Mouse (Mus musculus): ENCODE measurements around the gene Olfr1062. TPM values are rescaled to one million over a fixed set of nuclear protein-coding genes. Genes with fewer than 3 reads are reported as not detected.
"Not testable (repeated sequence)": the region's sequence is repeated elsewhere in the genome, so short reads cannot be mapped to it uniquely, and the experiment has no call there.

Gene Olfr1062
- total RNA-seq (2014; rRNA removed; ENCODE audit: low replicate concordance): not detected in 2 replicates
- not detected in 2 replicates for polyA plus RNA-seq (2015; fragmentation: Nextera tagmentation; extraction: Ambion mirVana)

- H3K9ac ChIP-seq (replicated peaks; ENCODE audit: low read depth, low read length); H3K9me3 ChIP-seq (replicated peaks; ENCODE audit: control insufficient read depth, low read length); H3K4me2 ChIP-seq (ENCODE audit: low read depth, low read length); DNase-seq (ENCODE audit: low spot score); H3K27me3 ChIP-seq (ENCODE audit: control insufficient read depth, insufficient read depth, low read length); ATAC-seq (ENCODE audit: insufficient read depth, low read depth); H3K4me1 ChIP-seq (ENCODE audit: control insufficient read depth, insufficient read depth); H3K4me3 ChIP-seq (ENCODE audit: low read depth, low read length); H3K36me3 ChIP-seq (replicated peaks; ENCODE audit: control insufficient read depth, insufficient read depth, low read length); H3K27ac ChIP-seq (ENCODE audit: low read depth): not testable (repeated sequence)
Observed at GRCm38 (mm10) chr2:86426649-86427048, at the start of gene Olfr1062. Gene Olfr1062, minus strand, starts transcription at chr2:86426749.

- ATAC-seq (ENCODE audit: insufficient read depth, low read depth) (no peak), DNase-seq (ENCODE audit: low spot score) (peak; percentile 51)
- Histone ChIP-seq H3K9me3 (replicated peaks; ENCODE audit: control insufficient read depth, low read length) (no peaks in the 10 kb centered on the region), H3K4me2 (ENCODE audit: low read depth, low read length) (peak overlapping the region; percentile 47), H3K4me1 (ENCODE audit: control insufficient read depth, insufficient read depth) (no peaks in the 10 kb centered on the region), H3K27ac (ENCODE audit: low read depth) (no peak overlapping the region), H3K36me3 (replicated peaks; ENCODE audit: control insufficient read depth, insufficient read depth, low read length) (no peaks in the 10 kb centered on the region), H3K27me3 (ENCODE audit: control insufficient read depth, insufficient read depth, low read length) (no peaks in the 10 kb centered on the region), H3K4me3 (ENCODE audit: low read depth, low read length) (no peak overlapping the region), H3K9ac (replicated peaks; ENCODE audit: low read depth, low read length) (no peak overlapping the region)
- TF ChIP-seq CTCF (IDR thresholded peaks at IDR 0.05; ENCODE audit: low read depth) (peak; percentile 68), EP300 (IDR thresholded peaks at IDR 0.05; ENCODE audit: low read depth) (no peak)
- WGBS: 25% methylated on average over 10 of the region's 10 CpGs
Observed at GRCm38 (mm10) chr2:86464442-86465109, 38.0 kb upstream of the Olfr1062 start.

DNA sequence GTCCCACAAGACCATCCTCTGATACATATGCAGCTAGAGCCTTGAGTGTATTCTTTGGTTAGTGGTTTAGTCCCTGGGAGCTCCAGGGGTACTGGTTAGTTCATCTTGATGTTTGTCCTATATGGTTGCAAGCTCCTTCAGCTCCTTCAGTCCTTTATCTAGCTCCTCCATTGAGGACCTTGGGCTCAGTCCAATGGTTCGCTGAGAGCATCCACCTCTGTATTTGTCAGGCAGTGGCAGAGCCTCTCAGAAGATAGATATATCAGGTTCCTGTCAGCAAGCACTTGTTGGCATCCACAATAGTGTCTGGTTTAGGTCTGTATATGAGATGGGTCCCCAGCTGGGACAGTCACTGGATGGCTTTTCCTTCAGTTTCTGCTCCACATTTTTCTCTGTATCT is 33.9 kb upstream of the Olfr1062 start:
- no peaks in the 10 kb centered on the region for H3K9me3 ChIP-seq (replicated peaks; ENCODE audit: control insufficient read depth, low read length)
- DNase-seq (ENCODE audit: low spot score): no peak
- H3K36me3 ChIP-seq (replicated peaks; ENCODE audit: control insufficient read depth, insufficient read depth, low read length): no peaks in the 10 kb centered on the region
- no peak for ATAC-seq (ENCODE audit: insufficient read depth, low read depth)
- no peaks in the 10 kb centered on the region for H3K27me3 ChIP-seq (ENCODE audit: control insufficient read depth, insufficient read depth, low read length)
- H3K9ac ChIP-seq (replicated peaks; ENCODE audit: low read depth, low read length): no peak overlapping the region
- no peak overlapping the region for H3K27ac ChIP-seq (ENCODE audit: low read depth)
- no peak overlapping the region for H3K4me2 ChIP-seq (ENCODE audit: low read depth, low read length)
- H3K4me1 ChIP-seq (ENCODE audit: control insufficient read depth, insufficient read depth): no peaks in the 10 kb centered on the region
- WGBS: 45% methylated on average over 1 of the region's 1 CpGs
- TF ChIP-seq EP300 (IDR thresholded peaks at IDR 0.05; ENCODE audit: low read depth) (no peak), CTCF (IDR thresholded peaks at IDR 0.05; ENCODE audit: low read depth) (no peak)
- H3K4me3 ChIP-seq (ENCODE audit: low read depth, low read length): no peak overlapping the region

GRCm38 (mm10) chr2:86456169-86456568 is 29.6 kb upstream of the Olfr1062 start, which contains the start of gene Olfr1066:
Gene Olfr1066, minus strand, starts transcription at chr2:86456269.
- ATAC-seq (ENCODE audit: insufficient read depth, low read depth) (no peak), DNase-seq (ENCODE audit: low spot score) (no peak)
- WGBS: 83% methylated on average over 1 of the region's 1 CpGs
- Histone ChIP-seq H3K36me3 (replicated peaks; ENCODE audit: control insufficient read depth, insufficient read depth, low read length) (no peaks in the 10 kb centered on the region), H3K9ac (replicated peaks; ENCODE audit: low read depth, low read length) (no peak within 1 kb of the TSS), H3K4me3 (ENCODE audit: low read depth, low read length) (no peak within 1 kb of the TSS), H3K27ac (ENCODE audit: low read depth) (no peak within 1 kb of the TSS), H3K4me2 (ENCODE audit: low read depth, low read length) (no peak within 1 kb of the TSS), H3K9me3 (replicated peaks; ENCODE audit: control insufficient read depth, low read length) (no peaks in the 10 kb centered on the region), H3K4me1 (ENCODE audit: control insufficient read depth, insufficient read depth) (no peaks in the 10 kb centered on the region), H3K27me3 (ENCODE audit: control insufficient read depth, insufficient read depth, low read length) (no peaks in the 10 kb centered on the region)
- TF ChIP-seq CTCF (IDR thresholded peaks at IDR 0.05; ENCODE audit: low read depth) (no peak), EP300 (IDR thresholded peaks at IDR 0.05; ENCODE audit: low read depth) (no peak)

DNA sequence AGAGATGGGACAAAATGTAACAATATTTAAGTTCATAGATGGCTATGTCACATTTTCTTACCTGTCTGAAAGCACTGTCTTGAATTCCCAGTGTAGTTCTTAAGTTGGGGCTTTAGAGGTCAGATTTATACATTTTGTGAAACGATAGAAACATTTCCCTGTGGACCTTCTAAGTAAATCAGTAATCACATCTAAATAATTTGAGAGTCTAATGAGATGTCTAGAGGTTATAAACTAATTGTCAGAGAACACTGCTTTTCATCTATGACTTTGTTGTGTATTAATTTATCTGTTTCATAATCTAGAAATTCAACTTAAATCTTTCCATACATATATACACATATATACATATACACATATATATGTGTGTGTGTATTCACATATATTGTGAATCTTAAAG is 23.9 kb upstream of the Olfr1062 start, which contains the start of gene Olfr1065:
Gene Olfr1065, minus strand, starts transcription at position 101 of the 400 bp plus-strand sequence.
- ATAC-seq (ENCODE audit: insufficient read depth, low read depth); H3K9me3 ChIP-seq (replicated peaks; ENCODE audit: control insufficient read depth, low read length); H3K27me3 ChIP-seq (ENCODE audit: control insufficient read depth, insufficient read depth, low read length); H3K4me3 ChIP-seq (ENCODE audit: low read depth, low read length); DNase-seq (ENCODE audit: low spot score); H3K4me1 ChIP-seq (ENCODE audit: control insufficient read depth, insufficient read depth); H3K36me3 ChIP-seq (replicated peaks; ENCODE audit: control insufficient read depth, insufficient read depth, low read length); H3K4me2 ChIP-seq (ENCODE audit: low read depth, low read length); H3K9ac ChIP-seq (replicated peaks; ENCODE audit: low read depth, low read length); H3K27ac ChIP-seq (ENCODE audit: low read depth): not testable (repeated sequence)
- WGBS: no CpG with 5 or more reads among the region's 1 CpGs

DNA sequence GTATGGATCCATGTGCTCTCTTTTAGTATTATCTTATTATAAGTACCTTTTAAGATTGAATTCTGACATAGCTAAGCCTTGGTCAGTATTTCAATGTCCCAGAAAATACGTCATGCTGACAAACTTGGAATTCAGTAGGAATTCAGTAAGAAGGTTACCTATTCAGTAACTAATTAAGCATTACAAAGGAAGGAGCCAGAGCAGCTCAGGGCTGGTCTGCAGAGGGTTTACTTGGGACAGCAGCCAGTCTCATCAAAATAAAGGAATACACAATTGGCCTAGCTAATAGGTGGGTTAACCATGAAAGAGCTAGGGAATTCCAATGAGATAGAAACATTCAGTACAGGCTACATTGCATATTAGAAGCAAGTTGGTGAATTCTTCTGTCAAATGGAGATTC is 15.6 kb upstream of the Olfr1062 start:
- not testable (repeated sequence) for H3K27ac ChIP-seq (ENCODE audit: low read depth); H3K36me3 ChIP-seq (replicated peaks; ENCODE audit: control insufficient read depth, insufficient read depth, low read length); H3K9ac ChIP-seq (replicated peaks; ENCODE audit: low read depth, low read length); H3K27me3 ChIP-seq (ENCODE audit: control insufficient read depth, insufficient read depth, low read length); DNase-seq (ENCODE audit: low spot score); H3K4me2 ChIP-seq (ENCODE audit: low read depth, low read length); H3K4me1 ChIP-seq (ENCODE audit: control insufficient read depth, insufficient read depth); H3K4me3 ChIP-seq (ENCODE audit: low read depth, low read length); ATAC-seq (ENCODE audit: insufficient read depth, low read depth); H3K9me3 ChIP-seq (replicated peaks; ENCODE audit: control insufficient read depth, low read length)
- WGBS: 63% methylated on average over 1 of the region's 1 CpGs

GRCm38 (mm10) chr2:86428511-86428910 is 2.0 kb upstream of the Olfr1062 start:
- not testable (repeated sequence) for H3K9me3 ChIP-seq (replicated peaks; ENCODE audit: control insufficient read depth, low read length); ATAC-seq (ENCODE audit: insufficient read depth, low read depth)

More at GRCm38 (mm10) chr2:86428511-86428910, 2.0 kb upstream of the Olfr1062 start:
- H3K27ac ChIP-seq (ENCODE audit: low read depth); H3K36me3 ChIP-seq (replicated peaks; ENCODE audit: control insufficient read depth, insufficient read depth, low read length); DNase-seq (ENCODE audit: low spot score); H3K27me3 ChIP-seq (ENCODE audit: control insufficient read depth, insufficient read depth, low read length); H3K9ac ChIP-seq (replicated peaks; ENCODE audit: low read depth, low read length); H3K4me1 ChIP-seq (ENCODE audit: control insufficient read depth, insufficient read depth); H3K4me2 ChIP-seq (ENCODE audit: low read depth, low read length); H3K4me3 ChIP-seq (ENCODE audit: low read depth, low read length): not testable (repeated sequence)
- WGBS: 80% methylated on average over 8 of the region's 8 CpGs

All from heart, postnatal 0 days (tissue).